Mouse (Mus musculus) lung, embryonic 16.5 days (tissue): ENCODE measurements around the gene Slc2a10. TPM values are rescaled to one million over a fixed set of nuclear protein-coding genes. Genes with fewer than 3 reads are reported as not detected.

ENCODE experiments used
- ATAC-seq: fragments of 200-750 bp; cut with Nextera tagmentation; 2 replicates; pipeline ENCODE4 v1.8.0; 2017; ENCODE audit warnings: low read depth, mild to moderate bottlenecking, moderate library complexity
- H3K27ac ChIP-seq: fragments of 300-500 bp; sonication (generic); 2 replicates; pipeline ENCODE4 v1.5.1; 2014; ENCODE audit warnings: mild to moderate bottlenecking, control low read depth, low read length
- H3K27me3 ChIP-seq: fragments of 300-500 bp; sonication (generic); 2 replicates; pipeline ENCODE4 v1.6.1; 2014; ENCODE audit warnings: low read depth, low read length, mixed read lengths; ENCODE audit not compliant: control insufficient read depth, insufficient read depth
- H3K36me3 ChIP-seq: fragments of 300-500 bp; sonication (generic); 2 replicates; pipeline ENCODE4 v1.6.1; 2014; ENCODE audit warnings: low read length; ENCODE audit not compliant: control insufficient read depth, insufficient read depth
- H3K4me1 ChIP-seq: fragments of 300-500 bp; sonication (generic); replicated peaks from 2 replicates; pipeline ENCODE4 v1.6.1; 2014; ENCODE audit warnings: low read length, mixed read lengths; ENCODE audit not compliant: control insufficient read depth, insufficient read depth
- H3K4me2 ChIP-seq: fragments of 300-500 bp; sonication (generic); 2 replicates; pipeline ENCODE4 v1.6.1; 2014; ENCODE audit warnings: low read depth, low read length, control low read depth
- H3K4me3 ChIP-seq: fragments of 300-500 bp; sonication (generic); 2 replicates; pipeline ENCODE4 v1.5.1; 2014; ENCODE audit warnings: mild to moderate bottlenecking, low read length, control low read depth
- H3K9ac ChIP-seq: fragments of 300-500 bp; sonication (generic); 2 replicates; pipeline ENCODE4 v1.6.1; 2014; ENCODE audit warnings: low read length, control low read depth
- H3K9me3 ChIP-seq: fragments of 300-500 bp; sonication (generic); 2 replicates; pipeline ENCODE4 v1.6.1; 2016; ENCODE audit warnings: low read length; ENCODE audit not compliant: control insufficient read depth
- WGBS: fragments of 180-500 bp; shearing (Covaris S2); extraction: QIAGEN DNeasy Blood & Tissue Kit; methylation state at CpG from one replicate; pipeline ENCODE4 v1.1.7; 2014; 5-methylcytosine and 5-hydroxymethylcytosine counted together
- polyA plus RNA-seq: library from polyadenylated mRNA; unstranded; fragments of >200 nt; fragmentation: Nextera tagmentation; extraction: Ambion mirVana; gene quantifications from 2 replicates; pipeline ENCODE4 v1.2.1, GENCODE M21; 2015

Gene Slc2a10
- polyA plus RNA-seq, 1 experiment from 2014 or later, result 13.1 TPM

DNA sequence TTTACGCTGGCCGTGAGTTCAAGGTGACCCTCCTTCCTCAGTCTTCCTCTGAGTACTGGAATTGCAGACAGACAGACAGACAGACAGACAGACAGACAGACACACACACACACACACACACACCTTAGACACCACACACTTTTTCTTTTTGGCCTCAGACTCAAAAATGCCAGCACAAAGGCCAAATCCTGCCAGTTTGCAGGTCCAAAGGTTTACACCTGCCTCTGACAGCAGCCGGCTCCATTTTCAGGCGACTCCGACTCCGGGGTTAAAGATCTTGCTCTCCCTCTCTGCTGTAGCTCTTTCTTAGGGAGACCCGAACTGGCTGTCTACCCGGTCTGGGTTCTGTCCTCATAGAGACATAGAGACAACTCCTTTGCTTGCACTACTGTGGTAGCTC, 60.5 kb downstream of the Slc2a10 start:
- WGBS, result 71% methylated on average over 8 of the region's 8 CpGs
- H3K27me3 ChIP-seq, result peaks cover 19% of the 10 kb centered on the region

DNA sequence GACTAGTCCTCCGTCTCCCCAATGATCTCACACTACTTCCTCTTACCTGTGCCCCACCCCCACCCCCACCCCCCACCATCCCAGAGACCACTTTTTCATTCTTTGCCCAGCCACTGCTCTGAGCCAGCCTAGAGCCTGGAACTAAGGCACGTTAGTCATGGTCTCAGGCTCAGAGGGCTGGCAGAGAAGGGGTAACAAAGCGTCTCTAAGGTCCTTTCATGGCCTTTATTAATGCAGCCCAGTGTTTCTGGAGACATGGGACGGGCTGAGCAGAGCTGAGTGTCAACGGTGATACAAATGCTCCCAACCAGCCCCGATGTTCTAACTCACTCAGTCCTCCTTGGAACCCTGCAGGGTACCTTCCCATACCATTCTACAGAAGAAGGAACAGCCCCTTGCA, 61.0 kb downstream of the Slc2a10 start:
- no peak overlapping the region for H3K4me3 ChIP-seq
- no peaks in the 10 kb centered on the region for H3K36me3 ChIP-seq
- no peaks in the 10 kb centered on the region for H3K9me3 ChIP-seq
- no peak overlapping the region for H3K27ac ChIP-seq
- H3K4me1 ChIP-seq, result peaks cover 7% of the 10 kb centered on the region; the same call in 1 of the 2 replicates
- 60% methylated on average over 6 of the region's 6 CpGs for WGBS
- H3K27me3 ChIP-seq, result peaks cover 19% of the 10 kb centered on the region
- no peak overlapping the region for H3K4me2 ChIP-seq
- no peak overlapping the region for H3K9ac ChIP-seq
- no peak for ATAC-seq

More for the DNA sequence above, 60.5 kb downstream of the Slc2a10 start:
- Histone ChIP-seq H3K4me3 (no peak overlapping the region), H3K4me2 (no peak overlapping the region), H3K4me1 (peaks cover 7% of the 10 kb centered on the region; the same call in 1 of the 2 replicates), H3K27ac (no peak overlapping the region), H3K36me3 (no peaks in the 10 kb centered on the region), H3K9ac (no peak overlapping the region), H3K9me3 (no peaks in the 10 kb centered on the region)
- no peak for ATAC-seq

DNA sequence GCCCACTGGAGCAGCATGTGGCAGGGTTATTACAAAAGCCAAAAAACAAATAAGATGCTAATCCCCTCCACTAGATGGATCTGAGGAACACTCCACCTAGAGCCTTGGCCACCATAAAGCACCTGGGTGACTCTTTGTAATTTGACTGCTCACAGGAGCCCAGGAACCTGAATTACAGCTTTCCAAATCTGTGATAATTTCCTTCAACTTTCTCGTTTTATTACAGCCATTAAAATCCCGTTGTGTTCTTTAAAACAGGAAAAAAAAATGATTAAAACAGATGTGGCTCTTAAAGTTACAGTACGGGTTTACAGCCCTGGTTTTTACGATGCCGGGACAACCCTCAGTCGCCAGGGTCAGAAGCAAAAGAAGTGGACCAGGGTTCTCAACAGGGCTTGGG, 63.3 kb downstream of the Slc2a10 start:
- H3K4me1 ChIP-seq, result peaks cover 7% of the 10 kb centered on the region; the same call in 1 of the 2 replicates
- no peaks in the 10 kb centered on the region for H3K36me3 ChIP-seq
- H3K9ac ChIP-seq, result no peak overlapping the region
- no peak overlapping the region for H3K27ac ChIP-seq
- H3K4me2 ChIP-seq, result no peak overlapping the region
- no peak overlapping the region for H3K4me3 ChIP-seq
- peaks cover 19% of the 10 kb centered on the region for H3K27me3 ChIP-seq
- no peaks in the 10 kb centered on the region for H3K9me3 ChIP-seq
- ATAC-seq, result no peak
- WGBS, result 62% methylated on average over 6 of the region's 6 CpGs

DNA sequence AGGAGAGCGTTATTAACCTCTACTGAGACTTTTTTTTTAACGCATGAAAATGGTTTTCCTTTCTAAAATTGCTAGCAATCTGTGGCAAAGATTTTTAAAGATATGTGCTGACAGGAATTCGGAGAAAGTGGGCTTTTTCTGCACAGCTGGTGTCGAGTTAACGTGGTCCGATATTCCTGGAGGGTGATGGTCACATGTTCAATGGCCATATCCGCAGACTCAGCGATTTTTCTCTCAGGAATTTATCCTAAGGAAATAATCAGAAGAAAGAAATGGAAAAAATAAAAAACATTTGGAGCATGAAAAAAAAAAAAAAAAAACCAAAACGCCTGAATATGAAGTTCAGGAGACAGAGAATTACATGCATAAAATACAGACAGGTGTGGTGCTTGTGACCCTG, 64.2 kb downstream of the Slc2a10 start:
- WGBS, result 59% methylated on average over 9 of the region's 9 CpGs
- H3K27me3 ChIP-seq, result peaks cover 16% of the 10 kb centered on the region
- H3K36me3 ChIP-seq, result no peaks in the 10 kb centered on the region
- no peak for ATAC-seq
- H3K4me1 ChIP-seq, result peaks cover 7% of the 10 kb centered on the region; the same call in 1 of the 2 replicates
- no peak overlapping the region for H3K27ac ChIP-seq
- no peaks in the 10 kb centered on the region for H3K9me3 ChIP-seq
- H3K4me3 ChIP-seq, result no peak overlapping the region
- no peak overlapping the region for H3K9ac ChIP-seq
- H3K4me2 ChIP-seq, result no peak overlapping the region

DNA sequence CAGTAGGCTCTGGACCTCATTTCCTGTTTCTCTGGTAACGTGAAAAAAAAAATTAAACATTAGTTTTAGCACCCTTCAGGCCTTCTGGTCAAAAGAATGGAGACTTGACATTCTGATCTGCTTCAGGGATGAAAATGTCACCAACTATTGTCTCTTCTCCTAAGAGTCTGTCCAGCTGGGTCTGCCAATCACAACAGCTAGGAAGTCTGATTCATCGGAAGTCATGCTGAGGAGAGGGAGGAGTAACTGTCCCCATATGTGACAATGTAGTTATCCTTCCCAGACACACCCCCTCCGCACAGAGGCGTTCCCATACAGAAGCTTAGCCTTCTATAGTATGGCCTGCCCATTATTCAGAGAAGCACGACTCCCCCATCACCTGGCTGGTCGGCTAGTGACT, 65.3 kb downstream of the Slc2a10 start:
- Histone ChIP-seq H3K4me2 (no peak overlapping the region), H3K4me1 (no peaks in the 10 kb centered on the region), H3K9ac (no peak overlapping the region), H3K27ac (no peak overlapping the region), H3K36me3 (no peaks in the 10 kb centered on the region), H3K9me3 (no peaks in the 10 kb centered on the region), H3K27me3 (peaks cover 7% of the 10 kb centered on the region), H3K4me3 (no peak overlapping the region)
- ATAC-seq, result no peak
- WGBS, result 57% methylated on average over 6 of the region's 6 CpGs

Other genes starting within 250 kb of the Slc2a10 start
- 47.9 and 48.0 TPM in 2 replicates for gene Slc35c2, start 215.9 kb upstream of the Slc2a10 start, polyA plus RNA-seq
- gene Elmo2, start 177.3 kb upstream of the Slc2a10 start, polyA plus RNA-seq, result 76.6 and 82.8 TPM in 2 replicates
- 1.1 and 1.9 TPM in 2 replicates for gene Zfp663, start 135.1 kb upstream of the Slc2a10 start, polyA plus RNA-seq
- 5.9 and 6.6 TPM in 2 replicates for gene Zfp334, start 115.5 kb upstream of the Slc2a10 start, polyA plus RNA-seq
- gene Ocstamp, start 103.4 kb upstream of the Slc2a10 start, polyA plus RNA-seq, result 0.18 TPM in 1 of 2 replicates, not detected in the other
- 0.57 and 0.80 TPM in 2 replicates for gene Slc13a3, start 30.6 kb upstream of the Slc2a10 start, polyA plus RNA-seq
- gene Trp53rka, start 10.5 kb upstream of the Slc2a10 start, polyA plus RNA-seq, result 29.4 and 30.6 TPM in 2 replicates
- 6.0 and 6.9 TPM in 2 replicates for gene Eya2, start 91.2 kb downstream of the Slc2a10 start, polyA plus RNA-seq